Mouse (Mus musculus) activated CD4-positive, CD25-positive, alpha-beta regulatory T cell, adult 4 months (primary cell): ENCODE data around the gene Bicd2. TPM values are rescaled to one million over a fixed set of nuclear protein-coding genes. Genes with fewer than 3 reads are reported as not detected.
"Not testable (repeated sequence)": the region's sequence is repeated elsewhere in the genome, so short reads cannot be mapped to it uniquely, and the experiment has no call there.

Source experiments
- ATAC-seq: one replicate; pipeline ENCODE4 v1.8.0; 2017
- polyA plus RNA-seq, 2 experiments: library from polyadenylated mRNA; unstranded; fragments of 100-300 nt; shearing (Covaris generic); gene quantifications; one replicate each; pipeline ENCODE4 v1.2.1; 2017

Bicd2 gene
- polyA plus RNA-seq, 2 experiments from 2014 or later = 5.8 to 6.2 TPM

DNA sequence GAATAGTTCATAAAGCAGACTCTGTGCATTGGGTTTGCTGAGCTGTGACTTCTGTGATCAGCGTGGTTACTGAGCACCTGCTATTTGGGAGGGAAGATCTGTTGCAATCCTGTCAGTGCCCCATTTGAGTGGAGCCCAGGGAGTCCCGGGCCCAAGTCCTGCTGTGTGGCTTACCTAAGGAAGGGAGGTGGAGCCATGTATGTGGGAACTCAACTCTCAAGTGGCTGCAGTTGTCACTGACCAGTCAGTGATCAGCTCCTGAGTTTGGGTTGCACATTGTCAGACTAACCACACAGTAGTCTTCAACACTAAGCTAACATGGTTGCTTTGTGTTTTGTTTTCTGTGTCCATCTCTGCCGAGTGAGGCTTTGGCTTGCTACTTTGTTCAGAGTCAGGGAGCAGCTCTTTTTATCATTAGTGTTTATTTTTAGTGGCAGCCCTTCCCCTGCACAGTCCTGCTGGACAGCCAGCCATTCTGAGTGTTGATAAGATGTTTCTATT is 19.6 kb downstream of the Bicd2 start:
- no peak for ATAC-seq

DNA sequence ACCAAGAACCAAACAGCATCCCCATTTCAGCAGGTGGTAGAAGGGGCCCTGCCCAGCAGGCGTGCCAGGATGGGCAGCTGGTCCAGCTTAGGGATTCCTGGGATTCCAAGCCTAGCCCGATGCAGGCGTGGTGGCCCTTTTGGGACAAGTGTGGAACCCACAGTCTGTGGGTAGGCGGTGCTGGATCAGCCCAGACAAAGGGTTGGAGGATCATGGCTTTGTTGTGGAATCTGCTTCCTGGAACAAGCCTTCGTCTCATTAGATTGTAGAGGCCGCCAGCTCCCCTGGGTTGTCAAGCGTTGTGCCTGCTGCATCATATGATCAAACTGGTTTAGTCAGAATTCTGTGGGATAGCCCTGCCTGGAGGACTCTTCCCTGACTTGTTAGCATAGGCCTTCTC is 21.0 kb downstream of the Bicd2 start:
- no peak for ATAC-seq

DNA sequence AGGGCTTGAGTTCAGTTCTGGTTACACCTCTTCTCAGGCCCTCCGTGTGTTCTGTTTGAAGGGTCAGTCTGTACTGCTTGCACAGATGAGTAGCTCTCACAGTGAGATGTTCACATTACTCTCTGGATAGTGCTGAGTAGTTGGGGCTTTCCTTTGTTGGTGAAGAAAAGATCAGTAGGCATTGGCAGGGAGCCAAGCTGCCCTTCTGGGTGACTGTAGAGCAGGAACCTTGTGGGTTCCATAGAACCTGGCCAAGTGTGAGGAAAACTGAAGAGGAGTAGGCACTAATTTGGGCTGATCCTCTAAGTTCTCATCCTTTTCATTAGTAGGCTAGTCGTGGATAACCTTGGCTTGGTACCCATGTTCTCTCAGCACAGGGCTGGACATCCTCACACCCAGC is 21.4 kb downstream of the Bicd2 start:
- no peak for ATAC-seq

DNA sequence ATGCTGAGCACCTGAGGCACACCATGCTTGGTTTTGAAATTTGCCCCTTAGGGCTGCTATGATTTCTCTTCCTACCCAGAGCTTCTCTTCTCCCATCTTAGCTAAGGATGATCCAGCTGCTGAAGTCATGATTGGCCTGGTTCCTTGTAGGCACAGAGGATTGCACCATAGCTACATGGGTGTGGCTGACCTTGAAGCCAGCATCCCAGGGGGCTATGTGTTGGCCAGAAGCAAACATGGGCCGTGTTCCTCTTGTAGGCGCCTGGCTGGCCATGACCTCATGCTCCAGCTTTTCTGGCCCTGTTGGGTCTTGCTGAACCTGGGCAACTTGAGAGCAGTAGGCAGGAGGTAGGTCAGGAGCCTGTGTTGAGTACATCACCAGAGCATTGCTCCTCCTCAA is 23.3 kb downstream of the Bicd2 start:
- no peak for ATAC-seq

- ATAC-seq = no peak
Observed at GRCm38 (mm10) chr13:49367657-49368440, 26.5 kb downstream of the Bicd2 start.

GRCm38 (mm10) chr13:49369404-49369803 is 28.0 kb downstream of the Bicd2 start:
- ATAC-seq = no peak

DNA sequence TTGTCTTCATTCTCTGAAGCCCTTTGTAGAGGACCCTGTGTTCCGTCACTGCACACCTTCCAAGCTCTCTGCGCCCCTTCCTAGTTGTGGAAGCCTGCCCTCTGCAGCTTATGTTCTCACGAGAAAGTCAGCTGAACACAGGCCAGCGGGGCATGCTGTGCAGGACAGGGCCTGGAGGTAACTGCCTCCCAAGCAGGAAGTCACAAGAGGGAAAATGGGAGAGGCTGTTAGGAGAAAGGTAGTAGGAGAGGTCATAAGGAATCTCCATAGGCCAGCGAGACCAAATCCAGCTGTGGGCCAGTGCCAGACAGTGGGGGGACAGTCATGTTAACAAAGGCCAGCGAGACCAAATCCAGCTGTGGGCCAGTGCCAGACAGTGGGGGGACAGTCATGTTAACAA is 28.8 kb downstream of the Bicd2 start:
- ATAC-seq = not testable (repeated sequence)

DNA sequence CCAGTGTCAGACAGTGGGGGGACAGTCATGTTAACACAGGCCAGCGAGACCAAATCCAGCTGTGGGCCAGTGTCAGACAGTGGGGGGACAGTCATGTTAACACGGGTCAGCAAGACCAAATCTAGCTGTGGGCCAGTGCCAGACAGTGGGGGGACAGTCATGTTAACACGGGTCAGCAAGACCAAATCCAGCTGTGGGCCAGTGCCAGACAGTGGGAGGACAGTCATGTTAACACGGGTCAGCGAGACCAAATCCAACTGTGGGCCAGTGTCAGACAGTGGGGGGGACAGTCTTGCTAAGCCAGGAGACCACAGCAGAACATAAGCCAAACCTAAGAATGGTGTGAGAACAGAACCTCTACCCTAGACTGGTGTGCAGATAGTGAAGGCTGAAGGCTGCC is 29.5 kb downstream of the Bicd2 start:
- ATAC-seq = not testable (repeated sequence)

- peak; percentile 97 for ATAC-seq
Observed at GRCm38 (mm10) chr13:49371428-49371899, 30.1 kb downstream of the Bicd2 start.

DNA sequence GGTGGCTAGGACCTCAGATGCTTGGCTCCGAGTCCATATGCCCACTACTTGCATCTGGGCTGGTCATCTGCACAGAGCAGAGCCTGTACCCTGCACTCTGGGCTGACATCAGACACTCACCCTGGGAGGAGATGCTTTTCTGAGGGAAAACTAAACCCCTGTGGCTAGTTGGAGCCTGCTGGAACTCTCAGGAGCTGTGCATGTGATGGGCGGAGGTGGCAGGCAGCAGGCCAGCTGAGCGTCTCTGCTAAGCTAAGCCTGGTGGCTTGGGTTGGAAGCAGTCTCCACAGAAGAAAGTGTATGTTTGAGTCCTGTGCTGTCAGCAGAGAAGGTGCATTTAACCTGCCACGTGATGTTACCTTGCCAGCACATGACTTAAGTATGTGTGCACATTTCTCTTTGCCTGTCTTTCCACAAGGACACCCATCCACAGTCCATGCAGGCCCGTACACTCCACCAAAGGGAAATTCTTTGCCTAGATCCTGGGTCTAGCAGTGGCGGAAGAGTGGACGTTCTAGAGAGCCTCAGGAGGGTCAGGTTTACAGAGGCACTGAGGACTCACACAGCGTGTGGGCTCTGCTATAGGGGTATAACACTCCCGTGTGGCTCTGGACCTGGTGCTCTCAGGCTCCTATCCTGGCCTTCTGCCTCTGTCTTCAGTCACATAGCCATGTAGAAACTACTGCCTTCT is 31.1 kb downstream of the Bicd2 start:
- no peak for ATAC-seq

GRCm38 (mm10) chr13:49374304-49374703 is 32.9 kb downstream of the Bicd2 start:
- no peak for ATAC-seq

- ATAC-seq = no peak
Observed at GRCm38 (mm10) chr13:49374730-49375129, 33.3 kb downstream of the Bicd2 start.

DNA sequence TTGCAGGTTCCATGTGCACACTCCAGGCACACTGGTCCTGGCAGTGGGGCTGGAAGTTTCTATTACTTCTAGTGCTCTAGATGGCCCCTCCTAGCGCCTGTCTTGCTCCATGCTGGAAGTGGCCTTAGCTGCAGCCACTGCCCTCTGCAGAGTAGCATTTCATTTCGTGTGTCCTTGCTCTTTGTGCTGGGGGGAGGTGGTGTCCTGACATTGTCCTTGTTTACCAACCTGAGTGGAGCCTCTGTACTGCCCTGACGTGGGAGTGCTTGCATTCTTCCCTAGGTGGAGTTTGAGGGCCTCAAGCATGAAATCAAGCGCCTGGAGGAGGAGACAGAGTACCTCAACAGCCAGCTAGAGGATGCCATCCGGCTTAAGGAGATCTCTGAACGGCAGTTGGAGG is 36.2 kb downstream of the Bicd2 start:
- ATAC-seq = no peak

- no peak for ATAC-seq
Observed at GRCm38 (mm10) chr13:49379301-49379700, 37.9 kb downstream of the Bicd2 start.

GRCm38 (mm10) chr13:49381230-49381629 is 39.8 kb downstream of the Bicd2 start:
- ATAC-seq = peak; percentile 93

DNA sequence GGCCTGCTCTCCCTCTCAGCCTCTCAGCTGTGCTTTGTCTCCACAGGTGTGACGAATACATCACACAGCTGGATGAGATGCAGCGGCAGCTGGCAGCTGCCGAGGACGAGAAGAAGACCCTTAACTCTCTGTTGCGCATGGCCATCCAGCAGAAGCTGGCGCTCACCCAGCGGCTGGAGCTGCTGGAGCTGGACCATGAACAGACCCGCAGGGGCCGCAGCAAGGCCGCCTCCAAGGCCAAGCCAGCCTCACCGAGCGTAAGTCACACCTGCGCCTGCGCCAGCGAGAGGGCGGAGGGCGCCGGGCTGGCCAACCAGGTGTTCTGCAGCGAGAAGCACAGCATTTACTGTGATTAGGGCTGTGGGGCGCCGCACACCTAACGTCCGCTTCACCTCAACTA is 41.6 kb downstream of the Bicd2 start:
- no peak for ATAC-seq

- no peak for ATAC-seq
Observed at GRCm38 (mm10) chr13:49384751-49385463, 43.5 kb downstream of the Bicd2 start.

GRCm38 (mm10) chr13:49391374-49391773 is 50.0 kb downstream of the Bicd2 start:
- no peak for ATAC-seq

- ATAC-seq = no peak
Observed at GRCm38 (mm10) chr13:49393579-49393978, 52.2 kb downstream of the Bicd2 start.

DNA sequence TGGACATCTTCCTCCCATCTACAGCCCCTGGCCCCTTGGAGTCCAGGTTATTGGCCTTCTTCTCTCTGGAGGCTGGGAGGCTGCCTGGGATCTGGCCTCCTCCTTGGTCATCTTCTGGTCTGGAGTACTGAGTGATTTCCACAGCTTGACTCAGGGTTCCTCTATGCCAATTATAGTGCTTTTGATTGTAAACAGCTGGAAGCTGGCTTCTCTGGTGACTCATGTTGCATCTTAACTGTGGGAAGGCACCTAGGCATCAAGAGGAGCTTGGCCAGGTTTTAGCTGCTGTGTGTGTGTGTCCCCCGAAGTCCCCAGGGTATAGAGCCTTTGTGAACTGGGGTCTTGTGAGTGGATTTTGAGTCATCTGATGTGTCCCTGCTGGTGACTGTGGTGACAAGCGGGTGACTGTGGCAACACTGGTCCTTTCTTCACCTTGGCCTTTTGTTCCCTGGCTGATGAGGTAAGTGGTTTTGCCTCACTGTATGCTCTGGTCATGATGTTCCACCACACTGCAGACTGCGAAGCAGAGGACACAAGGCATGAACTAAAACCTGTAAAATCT is 53.6 kb downstream of the Bicd2 start:
- no peak for ATAC-seq

GRCm38 (mm10) chr13:49396798-49397197 is 55.4 kb downstream of the Bicd2 start:
- no peak for ATAC-seq

DNA sequence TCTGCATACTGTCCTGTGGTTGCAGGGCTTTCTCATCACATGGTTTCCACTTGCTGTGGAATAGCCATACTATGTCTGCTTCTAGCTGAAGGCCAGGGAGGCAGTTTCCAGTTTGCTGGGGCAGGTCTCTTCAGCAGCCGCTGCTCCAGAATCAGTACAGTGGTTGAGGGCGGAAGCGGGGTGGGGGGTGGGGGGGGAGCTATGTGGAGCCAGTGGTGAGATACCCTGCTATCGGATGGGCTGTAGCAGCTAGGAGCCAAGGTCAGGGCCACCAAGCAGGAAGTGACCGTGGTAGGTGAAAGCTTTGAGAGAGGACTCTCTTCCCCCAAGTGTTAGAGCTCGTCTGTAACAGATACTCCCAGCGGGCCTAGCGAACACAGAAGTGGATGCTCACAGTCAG is 56.8 kb downstream of the Bicd2 start:
- ATAC-seq = no peak

DNA sequence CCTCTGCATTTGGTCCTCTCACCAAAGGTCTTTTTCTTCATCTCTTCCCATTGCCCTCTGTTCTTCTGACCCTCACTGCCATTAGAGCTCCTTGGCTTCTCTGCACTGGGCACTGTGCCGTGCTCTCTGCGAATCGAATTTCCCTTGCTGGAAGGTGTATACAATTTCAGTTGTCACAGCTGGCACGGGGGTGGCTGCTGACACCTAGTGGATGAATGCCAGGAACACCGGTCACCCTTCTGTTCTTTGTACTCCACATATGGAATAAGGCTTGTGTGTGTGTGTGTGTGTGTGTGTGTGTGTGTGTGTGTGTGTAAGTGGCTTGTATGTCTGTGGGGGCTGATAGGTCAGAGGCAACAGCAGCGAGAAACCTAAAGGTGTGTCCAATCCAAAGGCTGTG is 58.8 kb downstream of the Bicd2 start:
- ATAC-seq = no peak
